Mouse (Mus musculus) adrenal gland, adult 8-10 months (tissue): Measurements from ENCODE around the gene Lrfn2. TPM values are rescaled to one million over a fixed set of nuclear protein-coding genes. Genes with fewer than 3 reads are reported as not detected.
A peak's percentile ranks its signal among the peaks of the same experiment; 100 is the strongest.

Experiments used
- DNase-seq: peaks from one replicate; pipeline ENCODE4 v3.0.0; 2022
- total RNA-seq, 4 experiments: library from RNA; stranded (reverse); gene quantifications; 2 replicates each; pipeline ENCODE4 v1.2.4; 2022

Lrfn2 gene
- total RNA-seq, 4 experiments from 2014 or later: 0.25 to 0.64 (median 0.46) TPM

DNA sequence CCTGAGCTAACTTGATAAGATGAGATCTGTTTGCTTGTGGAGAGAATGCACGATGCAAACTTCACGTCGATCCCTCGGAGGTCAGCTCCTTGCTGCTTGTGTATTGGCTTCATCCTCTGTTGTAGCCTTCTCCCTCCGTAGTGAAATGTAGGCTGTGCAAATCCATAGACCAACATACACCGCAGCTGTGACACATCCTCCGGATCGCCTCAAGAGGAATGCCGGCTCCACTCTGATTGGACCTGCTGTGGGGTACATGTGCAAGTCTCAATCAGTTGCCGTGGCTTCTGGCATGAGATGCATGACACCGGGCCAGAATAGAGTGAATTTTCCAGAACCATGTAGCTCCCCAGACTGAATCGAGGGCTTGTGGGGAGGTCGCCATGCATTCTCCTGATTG lies 36.1 kb downstream of the Lrfn2 start:
- DNase-seq: no peak

GRCm38 (mm10) chr17:48971296-48971695 lies 39.1 kb downstream of the Lrfn2 start:
- DNase-seq: no peak

GRCm38 (mm10) chr17:48972866-48973265 lies 40.7 kb downstream of the Lrfn2 start:
- no peak for DNase-seq

DNA sequence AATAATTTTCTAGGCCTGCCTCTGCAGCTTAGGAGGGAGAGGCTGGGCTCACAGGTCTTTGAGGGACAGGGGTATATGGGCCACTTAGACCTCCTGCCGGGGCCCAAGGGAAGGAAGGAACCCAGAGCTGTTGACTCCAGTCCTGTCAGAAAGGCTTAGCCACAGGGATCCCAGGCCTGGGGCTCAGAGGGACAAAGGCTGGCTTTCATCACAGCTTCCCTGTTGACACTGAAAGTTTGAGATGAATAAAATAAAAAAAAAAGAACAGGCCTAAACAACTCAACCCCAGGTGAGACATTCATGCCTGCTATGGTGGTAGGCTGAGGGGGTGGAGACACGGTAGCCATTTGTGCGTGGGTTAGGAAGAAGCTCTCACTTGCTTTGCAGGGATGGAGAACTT lies 41.2 kb downstream of the Lrfn2 start:
- DNase-seq: no peak

GRCm38 (mm10) chr17:48975055-48975454 lies 42.9 kb downstream of the Lrfn2 start:
- DNase-seq: no peak

- no peak for DNase-seq
Observed at GRCm38 (mm10) chr17:48976611-48977022, 44.4 kb downstream of the Lrfn2 start.

- DNase-seq: no peak
Observed at GRCm38 (mm10) chr17:48995256-48995993, 63.2 kb downstream of the Lrfn2 start.

GRCm38 (mm10) chr17:48999463-49000227 lies 67.5 kb downstream of the Lrfn2 start:
- no peak for DNase-seq

DNA sequence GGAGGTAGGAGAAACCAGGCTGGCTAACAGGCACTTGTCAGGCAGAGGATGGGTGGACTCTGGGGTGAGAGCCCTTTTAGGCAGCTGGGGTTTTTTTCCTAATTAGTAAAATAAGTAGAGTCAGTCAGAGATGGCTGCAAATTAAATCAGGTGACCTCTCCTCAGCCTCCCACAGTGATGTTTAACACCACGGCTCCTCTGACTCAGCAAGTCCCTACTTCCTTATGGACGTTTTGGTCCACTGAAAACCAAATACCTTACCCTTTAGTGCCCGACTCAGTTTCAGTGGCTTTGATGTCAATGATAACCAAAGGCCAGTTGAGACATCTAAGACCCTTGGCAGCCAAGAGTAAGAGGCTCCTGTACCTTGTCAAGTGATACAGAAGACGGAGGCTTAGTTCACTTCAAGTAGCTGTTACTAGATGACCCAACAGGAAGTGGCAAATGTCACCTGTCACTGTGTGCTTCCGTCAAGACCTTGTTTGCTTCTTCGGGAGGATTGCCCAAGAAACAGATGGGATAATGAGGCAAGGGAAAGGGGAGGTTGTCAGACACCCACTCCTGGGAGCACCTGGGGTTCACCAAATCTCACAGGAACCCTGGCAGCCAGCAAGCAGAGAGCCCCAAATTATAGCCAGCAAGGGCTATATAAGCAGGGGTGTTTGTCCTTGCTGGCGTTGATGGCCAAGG lies 77.3 kb downstream of the Lrfn2 start:
- DNase-seq: no peak

DNA sequence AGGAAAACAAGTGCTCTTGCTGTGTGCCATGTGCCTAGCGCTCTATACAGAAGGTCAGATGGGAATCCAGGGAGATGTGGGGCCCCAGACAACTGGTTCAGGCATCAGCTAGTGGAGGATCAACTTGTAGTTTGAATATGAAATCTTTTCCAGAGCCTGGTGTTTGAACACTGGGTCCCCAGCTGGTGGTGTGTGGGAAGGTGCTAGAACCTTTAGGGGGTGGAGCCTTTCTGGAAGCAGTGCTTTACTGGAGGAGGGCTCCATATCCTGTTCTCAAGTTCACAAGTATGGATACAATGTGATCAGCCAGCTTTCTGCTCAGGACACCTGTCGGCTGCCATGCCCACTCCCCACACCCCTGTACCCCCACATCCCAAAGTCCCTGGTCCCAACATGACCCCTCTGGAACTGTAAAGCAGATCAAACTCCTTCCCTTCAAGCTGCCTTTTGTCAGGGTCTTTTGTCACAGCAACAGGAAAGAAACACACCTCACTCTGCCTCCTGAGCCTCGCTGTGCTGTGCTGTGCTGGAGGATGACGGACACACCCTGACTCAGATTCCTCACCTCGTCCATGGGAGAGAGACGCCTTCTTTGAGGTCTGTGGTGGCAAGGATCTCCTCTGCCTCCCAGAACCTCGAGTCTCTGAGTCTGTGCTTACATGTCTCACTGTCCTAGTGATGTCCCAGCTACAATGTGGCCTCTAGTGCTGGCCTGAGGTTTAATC lies 81.9 kb downstream of the Lrfn2 start:
- no peak for DNase-seq

DNA sequence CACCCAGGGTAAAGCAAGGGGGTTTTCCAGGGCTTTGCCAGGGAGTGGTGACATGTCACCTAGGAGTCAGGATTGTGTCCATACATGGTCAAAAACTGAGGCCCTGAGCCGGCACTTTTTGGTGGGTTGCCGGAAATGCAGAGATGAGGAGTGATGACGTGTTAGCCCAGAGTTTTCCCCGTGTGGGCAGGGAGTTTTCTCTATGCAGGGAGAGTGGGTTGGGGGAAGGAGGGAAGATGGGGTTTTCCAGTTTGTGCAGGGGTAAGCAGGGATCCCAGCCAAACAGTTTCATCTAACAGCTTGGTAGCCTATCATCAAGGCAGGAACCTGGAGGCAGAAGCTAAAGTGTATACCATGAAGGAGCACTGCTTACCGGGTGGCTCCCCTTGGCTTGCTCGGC lies 83.2 kb downstream of the Lrfn2 start:
- DNase-seq: no peak

GRCm38 (mm10) chr17:49016229-49016628 lies 84.0 kb downstream of the Lrfn2 start:
- DNase-seq: no peak

- DNase-seq: no peak
Observed at GRCm38 (mm10) chr17:49017438-49018415, 85.5 kb downstream of the Lrfn2 start.

- DNase-seq: no peak
Observed at GRCm38 (mm10) chr17:49018774-49019488, 86.8 kb downstream of the Lrfn2 start.

- DNase-seq: peak; percentile 39
Observed at GRCm38 (mm10) chr17:49029556-49030268, 97.5 kb downstream of the Lrfn2 start.

DNA sequence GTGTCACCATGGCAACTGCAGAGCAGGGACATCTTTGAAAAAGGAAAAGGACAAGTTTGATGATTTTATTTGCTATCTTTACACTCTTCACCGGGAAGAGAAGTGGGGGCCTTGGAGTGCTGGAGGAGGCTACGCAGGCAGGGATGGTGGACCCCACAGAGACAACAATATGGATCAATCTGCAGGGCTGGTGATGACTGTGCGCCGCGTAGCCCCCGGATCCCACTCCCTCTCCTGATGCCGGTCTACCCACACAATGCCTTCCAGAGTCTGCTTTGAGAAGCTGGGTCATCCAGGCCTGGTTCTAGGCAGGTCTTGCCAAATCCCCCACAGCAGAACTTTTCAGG lies 98.1 kb downstream of the Lrfn2 start:
- DNase-seq: no peak

DNA sequence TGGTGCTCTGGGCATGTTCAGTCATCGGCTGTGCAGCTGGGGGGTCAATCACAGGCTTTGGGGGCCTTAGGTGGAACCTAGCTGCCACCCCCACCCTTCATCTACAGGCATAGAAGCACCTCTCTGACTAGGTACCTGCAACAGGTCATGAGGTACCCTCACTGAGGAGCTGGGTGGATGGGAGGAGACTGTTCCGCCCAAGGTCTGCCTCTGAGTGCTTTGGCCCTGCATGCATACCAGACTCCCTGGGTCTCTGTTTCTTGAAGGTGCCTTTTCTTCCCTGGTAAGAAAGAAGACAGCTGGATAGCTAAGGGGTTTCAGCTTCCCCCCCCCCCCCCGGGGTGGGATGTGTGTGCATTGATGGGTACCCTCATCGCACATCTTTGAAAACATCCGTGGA lies 98.7 kb downstream of the Lrfn2 start:
- DNase-seq: no peak

GRCm38 (mm10) chr17:49031790-49032189 lies 99.6 kb downstream of the Lrfn2 start:
- DNase-seq: peak; percentile 9

- DNase-seq: no peak
Observed at GRCm38 (mm10) chr17:49033276-49033675, 101.1 kb downstream of the Lrfn2 start.

- no peak for DNase-seq
Observed at GRCm38 (mm10) chr17:49033686-49034250, 101.6 kb downstream of the Lrfn2 start.
